Mouse (Mus musculus) heart, postnatal 10 days (tissue): Measurements from ENCODE around the gene Trappc6b. TPM values are rescaled to one million over a fixed set of nuclear protein-coding genes. Genes with fewer than 3 reads are reported as not detected.

Experiments
- total RNA-seq, 2 experiments: library from RNA; stranded (reverse); gene quantifications; 2 replicates each; pipeline ENCODE4 v1.2.3; 2021

Trappc6b gene
- total RNA-seq, 2 experiments from 2014 or later = 65.3 to 66.2 TPM

Other genes starting within 250 kb of the Trappc6b start
- gene Sec23a, start 49.5 kb downstream of the Trappc6b start, total RNA-seq = 10 to 100 TPM; 47.6 to 49.5 TPM
- 1 to 10 TPM; 6.9 to 7.5 TPM for gene Gemin2, start 48.1 kb downstream of the Trappc6b start, total RNA-seq
- 10 to 100 TPM; 26.1 to 29.4 TPM for gene Pnn, start 5.4 kb upstream of the Trappc6b start, total RNA-seq
- 10 to 100 TPM; 62.8 to 65.1 TPM for gene Mia2, start 34.3 kb upstream of the Trappc6b start, total RNA-seq
- gene Fbxo33, start 158.3 kb upstream of the Trappc6b start, total RNA-seq = 10 to 100 TPM; 10.3 to 11.2 TPM